Mouse (Mus musculus): ENCODE results near the gene Ehd3.

- TF ChIP-seq CTCF (IDR thresholded peaks at IDR 0.05; ENCODE audit: control insufficient read depth, insufficient read depth, insufficient replicate concordance, low read depth, low read length) (no peak), POLR2A (IDR thresholded peaks at IDR 0.05; ENCODE audit: control insufficient read depth, low read depth, low read length) (no peak)
Observed at GRCm38 (mm10) chr17:73837244-73837643, 33.3 kb downstream of the Ehd3 start.

Measured in testis, adult 2 months (tissue).